Comparison of ENCODE assay signal across 15 mouse cellular contexts in the genomic region with DNA sequence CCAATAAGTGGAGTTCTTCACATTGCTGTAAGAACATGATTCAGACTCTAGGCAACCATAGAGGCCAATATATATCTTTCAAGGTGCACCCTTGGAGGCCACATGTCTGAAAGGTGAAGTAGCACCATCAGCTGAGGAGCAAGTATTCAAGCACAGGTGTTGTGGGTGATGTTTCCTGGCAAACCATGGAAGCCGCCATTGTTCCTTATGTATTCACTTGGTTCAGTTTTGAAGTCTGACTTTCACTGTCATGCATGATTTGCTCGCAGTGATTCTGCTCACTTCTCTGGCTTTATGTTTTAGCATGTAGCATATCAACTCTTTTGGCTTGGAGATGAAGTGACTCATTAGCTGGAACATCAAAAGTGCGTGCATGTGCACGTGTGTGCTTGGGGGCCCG.
"Had no signal": no experiment of that assay in that cellular context is flagged by ENCODE, and none has a peak within 500 bp of the region (broad histone marks: within the 10 kb centered on the region; RNA-seq: fewer than 3 reads in every experiment).

No protein-coding gene starts in this region.

- DNase-seq: kidney, adult 2 months; kidney, postnatal 25 days; layer of hippocampus, adult 9-11 months; liver; right cerebral cortex, adult 18-20 months; right cerebral cortex, postnatal 14 days; right cerebral cortex, postnatal 4 days had no signal

- H3K4me1 ChIP-seq: limb, embryonic 10.5 days; limb, embryonic 13.5 days; midbrain, embryonic 15.5 days; neural tube, embryonic 13.5 days had no signal

- H3K4me3 ChIP-seq: layer of hippocampus, adult 2 months; limb, embryonic 10.5 days; limb, embryonic 13.5 days; liver, embryonic 12.5 days; liver, embryonic 15.5 days; midbrain, embryonic 12.5 days; midbrain, embryonic 15.5 days; neural tube, embryonic 13.5 days had no signal
